Mouse (Mus musculus): ENCODE data around the gene Rpl13. TPM values are rescaled to one million over a fixed set of nuclear protein-coding genes. Genes with fewer than 3 reads are reported as not detected.

The Rpl13 gene
- polyA plus RNA-seq, 1 experiment = 3,303 TPM

DNA sequence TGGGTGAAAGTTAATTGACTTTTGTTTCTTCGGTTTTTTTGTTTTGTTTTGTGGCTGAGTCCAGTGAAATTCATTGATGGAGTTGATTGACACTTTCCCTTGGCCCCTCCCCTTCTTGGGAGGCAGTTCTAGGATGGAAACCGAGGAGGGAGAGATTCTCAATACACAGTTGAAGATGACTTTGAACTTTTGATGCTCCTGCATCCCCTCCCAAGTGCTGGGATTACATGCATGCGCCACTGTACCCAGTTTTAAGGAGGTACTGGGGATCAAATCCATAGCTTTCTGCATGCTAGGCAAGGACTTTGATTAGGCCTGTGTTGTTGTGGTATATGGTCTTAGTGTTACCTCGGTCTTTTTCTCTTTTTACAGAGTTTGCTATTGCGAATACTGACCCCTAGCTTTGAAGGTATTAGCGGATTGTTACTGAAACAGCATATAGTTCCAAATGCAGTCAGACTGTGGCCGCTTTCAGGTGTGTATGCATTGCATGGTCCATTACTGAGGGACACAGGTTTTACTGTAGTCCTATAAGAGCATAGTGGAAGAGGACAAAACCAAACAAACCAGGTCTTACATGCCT is 36.0 kb upstream of the Rpl13 start:
- Histone ChIP-seq H3K27ac (ENCODE audit: control insufficient read depth, insufficient read depth, low read length) (peak overlapping the region; percentile 59), H3K4me3 (ENCODE audit: control insufficient read depth, insufficient read depth, low read length) (peak overlapping the region; percentile 82), H3K27me3 (ENCODE audit: control insufficient read depth, insufficient read depth, low read length) (no peaks in the 10 kb centered on the region), H3K4me1 (replicated peaks; ENCODE audit: control insufficient read depth, insufficient read depth, low read length) (peaks cover 7% of the 10 kb centered on the region), H3K36me3 (ENCODE audit: control insufficient read depth, insufficient read depth, low read length) (0 out of 2 replicates have a peak, but pooled peaks cover under 1% of the 10 kb centered on the region)
- no peak for TF ChIP-seq CTCF (IDR thresholded peaks at IDR 0.05; ENCODE audit: borderline replicate concordance, control insufficient read depth, extremely low read depth, insufficient read depth, low read length, poor library complexity)
- TF ChIP-seq POLR2A (IDR thresholded peaks at IDR 0.05; ENCODE audit: control insufficient read depth, extremely low read depth, insufficient read depth, low read length, poor library complexity) = no peak
- WGBS = 30% methylated on average over 7 of the region's 7 CpGs
- no peak for DNase-seq

DNA sequence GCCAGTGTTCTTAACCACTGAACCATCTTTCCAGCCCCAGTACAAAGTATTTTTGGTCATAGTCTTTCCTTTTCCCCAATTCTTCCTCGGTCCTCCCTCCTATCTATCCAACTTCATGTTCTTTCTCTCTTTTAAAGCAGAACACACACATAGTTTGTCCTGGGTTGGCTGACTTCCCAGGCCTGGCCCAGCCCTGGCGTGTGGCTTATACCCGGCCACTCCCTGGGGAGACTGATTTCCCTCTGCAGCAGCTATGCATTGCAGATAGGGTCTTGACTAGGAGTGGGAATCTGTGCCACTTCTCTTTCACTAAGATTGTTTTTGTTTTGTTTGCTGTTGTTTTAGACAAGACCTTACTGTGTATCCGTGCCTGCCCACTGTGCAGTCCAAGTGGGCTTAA is 31.0 kb upstream of the Rpl13 start:
- H3K4me1 ChIP-seq (replicated peaks; ENCODE audit: control insufficient read depth, insufficient read depth, low read length) = no peaks in the 10 kb centered on the region; the same call in 1 of the 2 replicates
- no peak for DNase-seq
- no peaks in the 10 kb centered on the region for H3K27me3 ChIP-seq (ENCODE audit: control insufficient read depth, insufficient read depth, low read length)
- 92% methylated on average over 4 of the region's 4 CpGs for WGBS
- H3K36me3 ChIP-seq (ENCODE audit: control insufficient read depth, insufficient read depth, low read length) = peaks cover 15% of the 10 kb centered on the region
- no peak overlapping the region for H3K27ac ChIP-seq (ENCODE audit: control insufficient read depth, insufficient read depth, low read length)
- H3K4me3 ChIP-seq (ENCODE audit: control insufficient read depth, insufficient read depth, low read length) = no peak overlapping the region
- TF ChIP-seq POLR2A (IDR thresholded peaks at IDR 0.05; ENCODE audit: control insufficient read depth, extremely low read depth, insufficient read depth, low read length, poor library complexity) (no peak), CTCF (IDR thresholded peaks at IDR 0.05; ENCODE audit: borderline replicate concordance, control insufficient read depth, extremely low read depth, insufficient read depth, low read length, poor library complexity) (no peak)

DNA sequence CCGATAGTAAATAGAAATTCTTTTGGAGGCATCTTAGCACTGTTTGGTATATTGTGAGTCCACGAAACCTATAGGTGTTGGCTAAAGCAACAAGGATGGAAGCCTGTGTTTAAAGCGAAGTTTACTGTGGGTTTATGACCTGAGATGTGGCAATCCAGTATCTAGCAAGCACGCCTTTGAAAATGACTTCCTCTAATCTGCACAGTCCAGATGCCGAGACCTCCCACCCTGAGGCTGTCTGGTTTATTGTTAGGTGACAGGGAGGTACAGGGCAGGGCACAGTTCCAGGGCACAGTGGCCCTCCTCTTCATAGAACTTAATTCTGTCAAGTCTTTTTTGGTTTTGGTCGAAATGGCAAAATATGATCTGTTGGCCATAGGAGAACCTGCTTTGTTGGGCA is 24.9 kb upstream of the Rpl13 start:
- H3K36me3 ChIP-seq (ENCODE audit: control insufficient read depth, insufficient read depth, low read length) = peaks cover 49% of the 10 kb centered on the region
- no peaks in the 10 kb centered on the region for H3K27me3 ChIP-seq (ENCODE audit: control insufficient read depth, insufficient read depth, low read length)
- 93% methylated on average over 6 of the region's 6 CpGs for WGBS
- DNase-seq = no peak
- no peak for TF ChIP-seq POLR2A (IDR thresholded peaks at IDR 0.05; ENCODE audit: control insufficient read depth, extremely low read depth, insufficient read depth, low read length, poor library complexity)
- TF ChIP-seq CTCF (IDR thresholded peaks at IDR 0.05; ENCODE audit: borderline replicate concordance, control insufficient read depth, extremely low read depth, insufficient read depth, low read length, poor library complexity) = no peak
- H3K4me3 ChIP-seq (ENCODE audit: control insufficient read depth, insufficient read depth, low read length) = no peak overlapping the region
- H3K4me1 ChIP-seq (replicated peaks; ENCODE audit: control insufficient read depth, insufficient read depth, low read length) = no peaks in the 10 kb centered on the region
- no peak overlapping the region for H3K27ac ChIP-seq (ENCODE audit: control insufficient read depth, insufficient read depth, low read length)

DNA sequence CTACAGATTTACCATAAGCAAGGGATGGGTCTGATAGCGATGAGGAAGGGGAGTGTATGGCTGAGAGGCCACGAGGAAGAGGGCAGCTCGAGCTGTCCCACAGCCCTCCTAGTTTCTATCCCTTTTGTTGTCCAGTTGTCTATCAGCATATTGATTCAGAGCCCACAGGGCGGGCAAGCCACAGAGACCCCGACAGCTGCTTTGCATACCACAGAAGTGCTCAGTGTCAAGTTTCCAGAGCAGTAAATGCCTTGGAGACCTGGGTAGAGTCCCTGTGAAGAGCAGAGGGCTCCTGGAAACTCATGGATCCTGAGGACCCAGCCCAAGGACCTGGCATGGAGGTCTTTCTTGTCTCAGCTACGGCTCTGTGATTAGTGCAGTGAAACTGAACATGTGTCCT is 19.2 kb upstream of the Rpl13 start:
- H3K4me1 ChIP-seq (replicated peaks; ENCODE audit: control insufficient read depth, insufficient read depth, low read length) = no peaks in the 10 kb centered on the region
- 93% methylated on average over 6 of the region's 6 CpGs for WGBS
- peaks cover 49% of the 10 kb centered on the region for H3K36me3 ChIP-seq (ENCODE audit: control insufficient read depth, insufficient read depth, low read length)
- TF ChIP-seq CTCF (IDR thresholded peaks at IDR 0.05; ENCODE audit: borderline replicate concordance, control insufficient read depth, extremely low read depth, insufficient read depth, low read length, poor library complexity) = no peak
- no peak for TF ChIP-seq POLR2A (IDR thresholded peaks at IDR 0.05; ENCODE audit: control insufficient read depth, extremely low read depth, insufficient read depth, low read length, poor library complexity)
- H3K4me3 ChIP-seq (ENCODE audit: control insufficient read depth, insufficient read depth, low read length) = no peak overlapping the region
- DNase-seq = no peak
- no peak overlapping the region for H3K27ac ChIP-seq (ENCODE audit: control insufficient read depth, insufficient read depth, low read length)
- H3K27me3 ChIP-seq (ENCODE audit: control insufficient read depth, insufficient read depth, low read length) = no peaks in the 10 kb centered on the region

DNA sequence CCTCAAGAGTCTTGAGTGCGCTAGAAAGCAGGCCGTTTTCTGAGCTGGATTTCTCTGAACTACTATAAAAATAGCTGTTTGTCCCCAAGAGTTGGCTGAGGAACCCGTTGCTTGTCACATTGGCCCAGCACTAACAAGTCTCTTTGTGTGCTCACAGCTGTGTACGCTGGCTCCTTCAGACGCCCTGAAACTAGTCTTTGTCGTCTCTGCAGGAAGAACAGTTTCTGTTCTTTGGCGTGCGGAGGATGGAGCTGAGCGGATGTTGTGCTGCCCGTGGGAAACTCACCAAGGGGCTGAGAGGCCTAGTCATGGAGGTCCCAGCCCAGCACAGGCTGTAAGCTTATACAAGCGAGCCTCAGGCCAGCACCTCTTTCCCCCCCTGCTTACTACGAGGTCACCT is 18.5 kb upstream of the Rpl13 start:
- no peaks in the 10 kb centered on the region for H3K27me3 ChIP-seq (ENCODE audit: control insufficient read depth, insufficient read depth, low read length)
- no peak for DNase-seq
- no peaks in the 10 kb centered on the region for H3K4me1 ChIP-seq (replicated peaks; ENCODE audit: control insufficient read depth, insufficient read depth, low read length)
- H3K27ac ChIP-seq (ENCODE audit: control insufficient read depth, insufficient read depth, low read length) = no peak overlapping the region
- WGBS = 97% methylated on average over 12 of the region's 12 CpGs
- peaks cover 53% of the 10 kb centered on the region for H3K36me3 ChIP-seq (ENCODE audit: control insufficient read depth, insufficient read depth, low read length)
- no peak for TF ChIP-seq POLR2A (IDR thresholded peaks at IDR 0.05; ENCODE audit: control insufficient read depth, extremely low read depth, insufficient read depth, low read length, poor library complexity)
- TF ChIP-seq CTCF (IDR thresholded peaks at IDR 0.05; ENCODE audit: borderline replicate concordance, control insufficient read depth, extremely low read depth, insufficient read depth, low read length, poor library complexity) = no peak
- no peak overlapping the region for H3K4me3 ChIP-seq (ENCODE audit: control insufficient read depth, insufficient read depth, low read length)

DNA sequence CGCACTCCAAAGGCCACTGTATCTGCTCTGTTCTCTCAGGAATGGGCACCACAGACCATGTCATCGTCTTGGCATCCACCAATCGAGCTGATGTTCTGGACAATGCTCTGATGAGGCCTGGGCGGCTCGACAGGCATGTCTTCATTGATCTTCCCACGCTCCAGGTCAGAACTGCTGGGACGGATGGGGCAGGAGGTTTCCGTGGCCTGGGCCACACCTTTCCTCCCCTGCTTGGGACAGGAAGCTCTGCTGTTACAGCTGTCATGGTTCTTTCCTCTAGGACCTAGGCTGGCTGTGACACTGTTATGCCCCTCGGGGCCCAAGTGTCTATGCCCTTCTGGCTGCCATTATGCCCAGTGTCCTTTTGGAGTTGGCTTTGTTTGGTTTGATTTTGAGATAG is 14.9 kb upstream of the Rpl13 start:
- Histone ChIP-seq H3K36me3 (ENCODE audit: control insufficient read depth, insufficient read depth, low read length) (peaks cover 57% of the 10 kb centered on the region), H3K27ac (ENCODE audit: control insufficient read depth, insufficient read depth, low read length) (no peak overlapping the region), H3K27me3 (ENCODE audit: control insufficient read depth, insufficient read depth, low read length) (no peaks in the 10 kb centered on the region), H3K4me1 (replicated peaks; ENCODE audit: control insufficient read depth, insufficient read depth, low read length) (no peaks in the 10 kb centered on the region), H3K4me3 (ENCODE audit: control insufficient read depth, insufficient read depth, low read length) (no peak overlapping the region)
- TF ChIP-seq POLR2A (IDR thresholded peaks at IDR 0.05; ENCODE audit: control insufficient read depth, extremely low read depth, insufficient read depth, low read length, poor library complexity) (no peak), CTCF (IDR thresholded peaks at IDR 0.05; ENCODE audit: borderline replicate concordance, control insufficient read depth, extremely low read depth, insufficient read depth, low read length, poor library complexity) (no peak)
- 96% methylated on average over 9 of the region's 9 CpGs for WGBS
- DNase-seq = no peak

DNA sequence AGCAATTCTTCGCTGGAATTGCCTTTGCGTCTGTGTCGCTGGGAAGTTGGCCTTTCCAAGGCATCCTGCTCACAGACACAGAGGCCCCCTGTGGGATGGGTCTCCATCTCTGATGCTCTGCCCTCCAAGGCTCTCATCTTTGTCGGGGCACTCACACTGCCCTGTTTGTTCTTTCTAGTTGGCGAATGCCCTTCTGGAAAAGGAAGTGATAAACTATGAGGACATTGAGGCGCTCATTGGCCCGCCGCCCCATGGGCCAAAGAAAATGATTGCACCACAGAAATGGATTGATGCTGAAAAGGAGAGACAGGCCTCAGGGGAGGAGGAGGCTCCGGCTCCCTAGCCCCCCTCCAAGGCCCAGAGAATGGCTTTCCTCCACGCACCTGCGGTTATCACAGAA is 4.9 kb upstream of the Rpl13 start:
- no peaks in the 10 kb centered on the region for H3K27me3 ChIP-seq (ENCODE audit: control insufficient read depth, insufficient read depth, low read length)
- H3K4me1 ChIP-seq (replicated peaks; ENCODE audit: control insufficient read depth, insufficient read depth, low read length) = no peaks in the 10 kb centered on the region
- peaks cover 19% of the 10 kb centered on the region for H3K36me3 ChIP-seq (ENCODE audit: control insufficient read depth, insufficient read depth, low read length)
- no peak for DNase-seq
- no peak for TF ChIP-seq CTCF (IDR thresholded peaks at IDR 0.05; ENCODE audit: borderline replicate concordance, control insufficient read depth, extremely low read depth, insufficient read depth, low read length, poor library complexity)
- TF ChIP-seq POLR2A (IDR thresholded peaks at IDR 0.05; ENCODE audit: control insufficient read depth, extremely low read depth, insufficient read depth, low read length, poor library complexity) = no peak
- H3K4me3 ChIP-seq (ENCODE audit: control insufficient read depth, insufficient read depth, low read length) = no peak overlapping the region
- no peak overlapping the region for H3K27ac ChIP-seq (ENCODE audit: control insufficient read depth, insufficient read depth, low read length)
- WGBS = 96% methylated on average over 11 of the region's 11 CpGs

Data from thymus, adult 2 months (tissue).